Mouse (Mus musculus) CD8-positive naive resting alpha-beta T cell, adult 2 months (primary cell): ENCODE data around the gene Cyp2b10.
A peak's percentile ranks its signal among the peaks of the same experiment; 100 is the strongest.
"Not testable (repeated sequence)": the region's sequence is repeated elsewhere in the genome, so short reads cannot be mapped to it uniquely, and the experiment has no call there.

ENCODE experiments used
- DNase-seq, 2 experiments: peaks; one replicate each; pipeline ENCODE4 v3.0.0; 2022; ENCODE audit warnings: low read depth in 2 of 2, low spot score in 2 of 2

Gene Cyp2b10

DNA sequence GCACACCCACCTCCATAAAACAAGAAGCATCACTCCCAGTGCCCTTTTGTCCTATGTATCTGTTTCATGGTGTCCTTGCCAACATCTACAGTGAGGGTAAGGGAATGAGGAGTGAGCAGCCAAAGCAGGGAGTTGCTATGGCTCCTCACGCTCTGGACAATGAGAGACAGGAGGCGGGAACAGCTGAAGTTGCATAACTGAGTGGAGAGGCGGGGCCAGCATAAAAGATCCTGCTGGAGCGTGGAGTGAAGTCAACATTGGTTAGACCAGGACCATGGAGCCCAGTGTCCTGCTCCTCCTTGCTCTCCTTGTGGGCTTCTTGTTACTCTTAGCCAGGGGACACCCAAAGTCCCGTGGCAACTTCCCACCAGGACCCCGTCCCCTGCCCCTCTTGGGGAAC is at the start of gene Cyp2b10:
Gene Cyp2b10, plus strand, starts transcription at position 210 of the 400 bp plus-strand sequence.
- DNase-seq, result no peak

DNA sequence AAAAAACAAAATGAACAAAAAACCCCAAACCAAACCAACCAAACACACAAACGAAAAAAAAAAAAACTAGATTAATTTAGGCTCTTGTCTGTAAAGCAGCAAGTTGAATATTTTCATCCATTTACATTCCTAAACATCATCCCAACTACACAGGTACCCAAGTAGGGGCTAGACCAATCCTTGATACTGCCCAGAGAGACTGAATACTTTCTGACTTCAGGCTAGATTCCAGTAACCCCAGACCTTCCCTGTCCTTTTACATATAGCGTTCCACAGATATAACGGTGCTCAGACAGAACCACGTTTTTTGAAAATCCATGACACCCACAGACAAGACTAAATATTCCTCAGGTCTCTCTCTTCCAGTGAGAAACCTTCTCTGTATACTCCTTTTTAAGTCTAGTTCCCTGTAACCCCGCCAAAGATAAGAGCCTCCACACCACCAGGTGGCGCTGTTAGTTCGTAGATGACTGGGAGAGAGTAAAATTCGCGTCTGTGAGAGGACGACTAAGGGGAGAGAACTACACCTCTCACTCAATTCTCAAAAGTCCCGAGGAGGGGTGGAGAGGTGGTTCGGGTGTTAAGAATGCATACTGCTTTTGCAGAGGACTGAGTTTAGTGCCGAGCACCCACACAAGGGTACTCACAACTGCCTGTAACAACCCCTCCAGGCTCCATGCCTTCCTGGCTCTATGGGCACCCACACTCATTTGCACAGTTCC is 49.5 kb upstream of the Cyp2b10 start:
- DNase-seq, result peak; percentile 86 to 93

DNA sequence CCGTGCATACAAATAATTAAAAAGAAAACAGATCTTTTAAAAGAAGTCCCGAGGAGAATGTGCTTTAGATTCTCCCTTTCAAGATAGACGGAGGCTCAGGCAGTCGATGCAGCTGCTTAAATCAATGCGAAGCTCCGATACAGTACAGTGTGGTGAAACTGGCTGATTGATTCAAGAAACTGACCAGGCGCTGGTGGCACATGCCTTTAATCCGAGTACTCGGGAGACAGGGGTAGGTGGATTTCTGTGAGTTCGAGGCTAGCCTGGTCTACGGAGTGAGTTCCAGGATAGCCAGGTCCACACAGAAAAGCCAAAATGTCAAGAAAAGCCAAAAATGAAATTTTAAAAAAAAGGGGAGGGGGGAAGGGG is 49.0 kb upstream of the Cyp2b10 start:
- DNase-seq, result no peak

DNA sequence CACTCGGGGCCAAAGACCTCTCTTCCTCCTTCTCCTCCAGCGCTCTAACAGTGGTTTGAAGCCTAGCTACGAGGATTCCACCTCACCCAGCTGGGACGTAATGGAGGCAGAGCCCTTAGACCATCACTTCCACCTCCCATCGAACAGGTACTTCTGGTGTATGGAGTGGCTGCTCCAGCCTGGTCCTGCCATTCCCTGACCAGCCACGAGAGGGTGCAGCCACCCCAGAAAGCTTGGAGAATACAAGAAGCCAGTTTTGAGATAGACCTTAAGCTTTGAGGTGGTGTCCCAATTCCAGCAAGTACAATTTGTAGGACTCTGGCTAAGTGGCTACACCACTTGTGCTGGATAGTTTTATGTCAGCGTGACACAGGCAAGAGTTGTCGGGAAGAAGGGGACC is 42.3 kb upstream of the Cyp2b10 start:
- DNase-seq, result peak; percentile 70 to 84

DNA sequence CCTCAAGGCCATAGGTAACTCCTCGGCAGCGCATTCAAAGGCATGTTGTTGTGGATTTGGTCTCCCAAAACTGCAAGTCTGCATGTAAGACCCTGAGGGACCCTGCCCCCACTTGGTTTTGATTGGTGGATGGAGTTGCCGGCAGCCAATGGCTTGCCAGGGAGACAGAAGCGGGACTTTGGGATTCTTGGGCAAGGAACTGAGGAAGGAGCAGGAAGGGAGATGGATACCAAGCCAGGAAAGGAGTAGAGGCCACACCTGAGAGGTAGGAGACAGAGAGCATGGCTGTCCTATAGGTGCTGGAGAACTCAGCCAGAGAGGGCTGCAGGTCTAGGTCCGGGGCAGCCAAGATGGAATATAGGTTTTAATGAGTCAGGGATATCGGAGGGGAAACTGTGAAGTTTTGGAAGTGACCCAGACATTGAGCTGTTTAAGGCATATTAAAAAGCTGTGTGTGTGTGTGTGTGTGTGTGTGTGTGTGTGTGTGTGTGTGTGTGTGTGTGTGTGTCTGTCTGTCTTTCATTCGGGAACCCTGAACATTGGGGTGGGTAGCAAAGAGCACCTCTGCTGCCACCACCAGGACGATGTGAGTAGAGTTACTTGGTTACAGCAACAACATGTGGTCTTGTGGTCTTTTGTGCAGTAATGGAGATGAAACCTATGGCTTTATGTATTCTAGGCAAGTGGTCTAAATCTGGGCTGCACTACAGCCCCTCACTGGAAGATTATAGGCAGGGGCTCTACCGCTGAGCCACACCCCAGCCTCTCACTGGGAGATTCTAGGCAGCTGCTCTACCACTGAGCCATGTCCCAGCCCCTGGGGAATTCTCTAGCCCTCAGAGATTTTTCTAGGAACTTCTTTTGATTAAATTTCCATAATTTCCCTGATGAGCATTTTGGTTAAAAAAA is 37.2 kb upstream of the Cyp2b10 start:
- peak in 1 of 2 experiments; percentile 30 for DNase-seq

DNA sequence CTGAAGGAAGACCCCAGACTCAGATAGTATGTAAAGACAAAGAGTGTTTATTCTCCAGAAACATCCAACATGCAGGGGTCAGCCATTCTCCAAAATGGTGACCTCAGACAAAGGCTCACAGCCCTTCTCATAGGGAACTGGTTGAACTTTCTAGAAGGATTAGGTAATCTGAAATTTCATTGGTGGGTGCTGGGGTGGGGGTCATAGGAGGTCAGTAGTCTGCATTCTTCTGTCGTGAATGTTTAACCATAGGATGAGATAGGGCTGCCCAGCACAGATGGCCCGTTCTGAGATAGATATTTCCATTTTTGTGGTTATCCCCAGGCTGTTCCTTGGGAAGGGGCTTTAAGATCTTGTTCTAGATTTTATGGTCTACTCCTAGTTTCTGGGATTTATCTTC is 35.1 kb upstream of the Cyp2b10 start:
- DNase-seq, result no peak

DNA sequence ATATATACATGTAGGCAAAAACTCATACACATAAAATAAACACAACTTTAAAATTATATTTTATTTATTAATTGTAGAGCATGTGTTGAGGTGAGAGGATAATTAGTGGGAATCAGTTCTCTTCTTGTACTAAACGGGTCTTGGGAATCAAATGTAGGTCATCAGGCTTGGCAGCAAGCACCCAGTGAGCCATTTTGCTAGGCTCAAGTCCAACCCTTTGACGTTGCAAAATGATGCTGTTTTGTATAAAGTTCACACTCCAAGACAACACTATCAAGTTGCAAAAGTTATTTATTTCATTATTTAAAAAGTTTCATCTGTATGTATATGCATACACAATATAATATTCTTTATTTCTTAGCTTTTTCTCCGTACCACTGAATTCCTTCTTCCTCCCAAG is 33.7 kb upstream of the Cyp2b10 start:
- no peak for DNase-seq

DNA sequence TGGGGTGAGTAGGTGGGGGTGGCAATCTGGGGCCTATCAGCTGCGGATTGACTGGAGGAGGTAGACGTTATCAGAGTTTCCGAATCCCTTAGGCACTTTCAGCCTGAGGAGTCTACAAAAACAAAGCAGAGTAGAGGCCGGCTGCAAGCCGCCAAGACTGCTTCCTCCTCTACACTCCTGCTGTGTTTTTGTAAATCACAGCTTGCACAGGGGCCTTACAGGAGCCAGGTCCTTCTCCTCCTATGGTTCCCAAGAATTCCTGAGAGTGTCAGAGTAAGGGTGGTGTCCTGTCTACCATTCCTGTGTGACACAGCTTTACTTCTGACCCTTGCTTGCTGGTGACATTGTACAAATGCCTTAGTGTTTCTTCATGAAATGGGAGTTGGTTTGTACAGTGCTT is 32.6 kb upstream of the Cyp2b10 start:
- no peak for DNase-seq

DNA sequence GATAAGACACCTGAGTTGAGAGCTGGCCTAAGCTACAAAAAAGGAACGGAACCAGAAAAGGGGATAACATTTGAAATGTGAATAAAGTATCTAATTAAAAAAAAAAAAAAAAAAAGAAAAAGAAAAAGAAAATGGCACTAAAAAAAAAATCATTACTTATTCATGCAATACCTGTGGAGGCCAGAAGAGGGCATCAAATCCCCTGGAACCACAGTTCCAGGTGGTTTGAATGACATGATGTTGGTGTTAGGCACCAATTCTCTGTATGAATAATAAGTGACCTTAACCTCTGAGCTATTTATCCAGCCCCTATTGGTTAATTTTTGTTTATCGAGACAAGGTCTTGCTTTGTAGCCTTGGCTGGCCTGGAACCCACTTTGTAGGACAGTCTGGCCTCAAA is 27.6 kb upstream of the Cyp2b10 start:
- no peak for DNase-seq

DNA sequence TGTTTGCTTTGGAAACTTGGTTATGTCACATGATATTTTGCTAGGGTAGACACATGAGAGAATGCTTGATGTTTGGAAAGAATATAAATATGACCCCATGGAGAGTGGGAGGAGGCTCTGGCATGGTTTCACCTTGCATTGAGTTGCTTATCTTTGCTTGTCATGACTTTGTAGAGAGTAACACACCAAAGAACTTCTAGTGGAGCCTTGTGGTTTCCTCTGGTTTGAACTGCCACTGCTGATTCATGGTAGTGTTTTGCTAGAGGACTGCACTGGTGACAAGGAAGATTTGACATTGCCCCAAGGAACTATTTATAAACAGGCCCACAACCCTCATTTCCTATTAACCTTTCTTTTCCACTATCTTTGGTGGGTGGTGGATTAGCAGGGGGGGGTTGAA is 24.8 kb upstream of the Cyp2b10 start:
- no peak for DNase-seq

DNA sequence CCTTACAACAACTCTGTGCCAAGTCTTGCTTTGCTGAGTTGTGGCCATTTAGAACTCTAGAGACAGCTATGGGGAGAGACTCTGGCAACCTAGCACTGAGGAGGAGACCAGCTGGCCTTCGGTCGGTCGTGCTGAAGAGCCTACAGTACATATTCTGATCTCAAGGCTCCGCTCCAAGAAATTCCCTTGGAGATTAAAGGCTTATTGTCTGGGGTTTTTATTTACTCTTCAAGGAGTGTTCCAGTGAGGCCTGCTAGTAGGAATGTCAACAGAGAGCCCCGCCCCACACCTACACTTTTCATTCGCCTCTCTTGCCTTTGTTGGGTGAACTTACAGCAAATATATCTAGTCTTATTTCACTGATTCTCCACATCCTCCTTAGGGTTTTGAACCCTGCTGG is 18.7 kb upstream of the Cyp2b10 start:
- DNase-seq, result no peak

DNA sequence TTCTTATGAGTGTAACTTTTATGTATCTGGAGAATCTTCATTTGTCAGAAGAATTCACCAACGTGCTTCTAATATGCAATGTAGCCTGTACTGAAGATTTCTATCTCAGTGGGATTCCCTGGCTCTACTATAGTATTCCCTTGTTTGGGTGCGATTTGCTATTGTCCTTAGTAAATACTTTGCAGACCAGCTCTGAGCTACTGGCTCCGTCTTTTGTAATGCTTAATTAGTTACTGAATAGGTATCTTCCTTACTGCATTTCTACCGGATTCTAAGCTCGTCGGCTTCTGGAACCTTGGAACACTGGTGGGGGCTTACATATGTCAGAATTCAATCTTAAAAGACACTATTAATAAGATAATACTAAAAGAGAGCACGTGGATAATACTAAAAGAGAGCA is 16.7 kb upstream of the Cyp2b10 start:
- not testable (repeated sequence) for DNase-seq

DNA sequence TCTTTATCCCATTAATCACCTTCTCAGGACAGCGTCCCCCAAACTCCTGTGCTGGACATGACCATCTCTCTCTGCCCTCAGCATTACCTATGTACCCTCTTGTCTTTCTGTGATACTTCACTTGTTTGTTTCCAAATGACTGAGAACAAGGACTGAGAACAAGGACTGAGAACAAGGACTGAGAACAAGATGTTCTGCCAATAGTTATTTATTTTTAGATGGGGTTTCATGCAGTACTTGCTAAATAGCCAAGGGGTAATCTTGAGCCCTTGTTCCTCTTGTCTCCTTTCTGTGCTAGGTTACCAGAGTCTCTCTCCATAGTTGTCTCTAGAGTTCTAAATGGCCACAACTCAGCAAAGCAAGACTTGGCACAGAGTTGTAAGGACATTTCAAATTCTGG is 13.1 kb upstream of the Cyp2b10 start:
- no peak for DNase-seq

DNA sequence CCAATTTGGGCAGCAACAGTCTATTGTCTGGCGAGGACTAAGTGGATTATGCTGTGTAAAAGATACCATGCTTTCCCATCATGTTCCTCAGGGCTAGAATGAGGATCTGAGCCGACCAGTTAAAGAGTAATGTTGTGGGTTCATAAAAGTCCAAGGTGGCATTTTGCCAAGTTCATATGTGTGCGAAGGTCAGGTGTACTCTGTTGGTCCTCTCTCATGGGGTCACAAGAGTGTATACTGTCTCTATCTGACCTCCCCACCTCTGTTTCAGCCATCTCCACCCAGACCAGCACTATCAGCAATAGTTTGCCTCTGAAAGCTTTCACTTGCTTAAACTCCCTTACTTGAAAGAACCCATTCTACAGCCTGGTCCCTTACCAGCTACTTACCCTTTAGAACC is 9.7 kb upstream of the Cyp2b10 start:
- no peak for DNase-seq

DNA sequence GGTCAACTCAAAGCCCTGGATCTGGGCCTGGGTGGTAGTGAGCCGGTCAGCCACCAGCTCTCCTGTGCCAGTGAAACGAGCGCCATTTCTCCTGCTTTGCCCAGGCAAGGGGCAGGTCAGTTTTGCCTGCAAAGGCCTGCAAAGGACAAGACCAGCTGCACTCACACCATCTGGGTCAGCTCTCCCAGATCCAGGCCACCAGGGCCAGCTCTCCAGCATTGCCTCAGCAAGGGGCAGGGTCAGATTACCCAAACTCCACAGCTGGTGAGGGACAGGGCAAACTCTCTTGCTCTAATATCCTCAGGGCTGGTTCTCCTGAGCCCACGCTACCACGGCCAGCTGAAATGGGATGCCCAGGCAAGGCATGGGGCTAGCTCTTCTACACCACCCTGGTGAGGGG is 4.3 kb upstream of the Cyp2b10 start:
- no peak for DNase-seq

DNA sequence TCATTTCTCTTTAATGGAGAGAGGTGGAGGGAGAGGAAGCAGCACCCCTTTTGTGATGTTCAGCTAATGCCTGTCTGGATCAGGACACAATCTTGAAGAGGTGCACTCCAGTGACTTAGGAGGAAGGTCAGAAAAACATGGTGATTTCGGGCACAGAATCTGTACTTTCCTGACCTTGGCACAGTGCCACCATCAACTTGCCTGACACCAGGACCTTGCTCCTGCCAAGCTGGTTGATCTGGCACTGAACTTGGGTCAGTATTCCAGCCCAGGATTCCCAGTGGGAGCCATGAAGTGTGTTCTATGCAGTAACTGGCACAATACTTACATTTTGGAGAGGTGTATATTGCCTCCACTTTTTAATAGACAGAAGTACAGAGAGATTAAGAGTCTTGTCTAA is 2.3 kb upstream of the Cyp2b10 start:
- no peak for DNase-seq

DNA sequence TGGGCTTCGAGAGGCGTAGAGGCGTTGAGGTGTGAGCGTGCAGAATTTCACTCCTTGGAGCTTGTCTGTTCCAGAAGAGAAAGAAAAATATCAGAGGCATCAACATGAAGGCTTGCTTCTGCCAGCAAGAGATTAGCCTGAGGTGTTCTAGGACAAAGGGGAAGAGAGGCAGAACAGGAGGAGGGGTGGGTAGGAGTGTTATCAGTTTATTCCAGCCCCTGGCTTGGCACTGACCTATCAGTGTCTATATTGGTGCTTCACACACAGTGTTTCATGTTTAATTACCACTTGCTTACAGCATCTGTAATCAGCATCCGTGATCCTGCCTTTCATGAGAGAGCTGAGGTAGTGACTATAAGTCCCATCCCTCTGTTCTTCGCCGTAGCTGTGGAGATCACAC is 644 bp downstream of the Cyp2b10 start:
- no peak for DNase-seq

DNA sequence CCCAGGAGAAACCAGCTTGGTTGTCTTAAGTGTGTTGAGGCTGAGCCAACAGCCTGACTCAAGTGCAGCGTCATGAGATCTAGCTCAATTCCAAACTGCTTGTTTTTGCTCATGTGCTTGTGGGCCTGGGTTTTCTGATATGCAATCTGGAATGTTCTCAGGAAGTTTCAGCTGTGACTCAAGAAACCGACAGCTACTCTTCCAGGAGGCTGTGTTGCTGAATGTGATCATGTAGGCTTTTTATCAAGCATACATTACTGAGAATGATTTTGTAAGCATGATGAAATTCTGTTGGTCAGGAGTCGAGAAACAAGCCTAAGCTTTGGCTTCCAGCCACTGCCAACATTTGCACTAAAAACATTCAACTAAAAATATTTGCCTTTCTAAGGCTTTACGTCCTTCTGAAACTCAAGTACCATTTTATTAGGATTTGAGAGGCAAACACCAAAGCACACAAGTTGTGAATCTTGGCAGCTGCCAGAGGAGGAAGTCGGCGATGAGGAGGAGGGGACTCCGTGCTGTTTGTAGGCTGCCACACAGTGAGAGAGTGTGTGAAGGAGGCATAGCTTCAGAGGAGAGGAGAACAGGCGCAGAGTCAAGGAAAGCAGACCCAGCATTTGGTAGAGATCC is 4.8 kb downstream of the Cyp2b10 start:
- no peak for DNase-seq

DNA sequence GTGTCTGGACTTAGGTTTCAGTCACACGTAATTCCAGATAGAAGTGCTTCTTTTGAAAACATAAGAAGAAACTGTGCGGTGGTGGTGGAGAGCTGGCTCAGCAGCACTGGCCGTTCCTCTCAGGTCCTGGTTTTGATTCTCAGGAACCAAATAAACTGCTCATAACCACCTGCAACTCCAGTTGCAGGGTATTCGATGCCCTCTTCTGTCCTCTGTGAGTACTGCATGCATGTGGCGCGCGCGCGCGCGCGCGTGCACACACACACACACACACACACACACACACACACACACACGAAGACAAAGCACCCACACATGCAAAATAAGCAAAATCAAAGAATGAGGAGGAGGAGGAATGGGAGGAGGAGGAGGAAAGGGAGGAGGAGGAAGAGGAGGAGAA is 5.7 kb downstream of the Cyp2b10 start:
- no peak for DNase-seq

DNA sequence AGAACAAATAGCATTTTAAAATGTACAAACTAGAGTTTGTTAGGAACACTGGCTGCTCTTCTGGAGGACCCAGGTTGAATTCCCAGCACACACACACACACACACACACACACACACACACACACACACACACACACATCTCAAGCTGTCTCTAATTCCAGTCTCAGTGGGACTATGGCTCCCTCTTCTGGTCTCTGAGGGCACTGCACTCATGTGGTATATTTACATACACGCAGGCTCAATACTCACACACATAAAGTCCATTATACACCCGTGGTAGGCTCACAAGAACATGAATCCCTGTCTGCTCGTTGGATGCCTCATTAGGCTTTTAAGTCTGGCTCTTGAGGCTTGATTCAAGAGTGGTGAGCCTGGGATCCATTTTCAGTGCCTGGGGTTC is 6.6 kb downstream of the Cyp2b10 start:
- peak in 1 of 2 experiments; percentile 3 for DNase-seq

DNA sequence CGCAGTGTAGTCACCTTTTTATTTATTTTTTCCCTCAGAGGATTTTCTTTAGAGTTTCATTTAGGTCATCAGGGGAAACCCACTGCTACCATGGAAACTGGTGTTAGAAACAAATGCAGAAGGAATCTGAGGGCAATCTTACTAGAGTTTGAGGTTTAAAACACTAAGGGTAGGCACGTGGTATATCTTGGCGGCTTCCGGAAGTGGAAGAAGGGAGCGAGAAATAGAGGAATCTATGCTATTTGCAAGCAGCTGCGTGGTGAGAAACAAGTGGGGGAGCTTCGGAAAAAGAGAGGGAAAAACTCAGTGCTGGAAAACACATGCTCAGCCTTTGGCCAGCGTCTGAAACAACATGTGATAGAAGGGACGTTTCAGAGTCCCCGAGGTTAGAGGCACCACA is 7.1 kb downstream of the Cyp2b10 start:
- no peak for DNase-seq

DNA sequence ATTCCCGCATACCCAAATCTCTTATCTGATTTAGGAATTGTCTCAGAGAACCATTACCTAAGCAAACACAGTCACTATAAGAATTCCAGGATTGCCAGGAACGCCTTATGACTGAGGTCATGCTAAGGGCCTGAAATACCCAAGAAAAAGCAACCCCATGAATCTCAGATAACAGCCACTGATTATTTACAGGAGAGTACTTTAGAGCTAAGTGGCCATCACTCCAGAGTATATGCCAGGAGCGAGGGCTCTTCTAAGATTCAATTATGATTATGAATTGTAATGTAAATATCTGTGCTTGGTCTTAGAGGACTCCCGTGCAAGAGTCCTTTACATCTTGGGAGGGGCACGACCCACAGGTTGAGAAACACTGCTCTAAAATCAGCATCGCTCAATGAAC is 10.0 kb downstream of the Cyp2b10 start:
- no peak for DNase-seq
